Mouse (Mus musculus): ENCODE data around the gene Mrps2. TPM values are rescaled to one million over a fixed set of nuclear protein-coding genes. Genes with fewer than 3 reads are reported as not detected.

The Mrps2 gene
- total RNA-seq (2023): 10 to 100 TPM; 13.7 to 16.0 TPM

DNA sequence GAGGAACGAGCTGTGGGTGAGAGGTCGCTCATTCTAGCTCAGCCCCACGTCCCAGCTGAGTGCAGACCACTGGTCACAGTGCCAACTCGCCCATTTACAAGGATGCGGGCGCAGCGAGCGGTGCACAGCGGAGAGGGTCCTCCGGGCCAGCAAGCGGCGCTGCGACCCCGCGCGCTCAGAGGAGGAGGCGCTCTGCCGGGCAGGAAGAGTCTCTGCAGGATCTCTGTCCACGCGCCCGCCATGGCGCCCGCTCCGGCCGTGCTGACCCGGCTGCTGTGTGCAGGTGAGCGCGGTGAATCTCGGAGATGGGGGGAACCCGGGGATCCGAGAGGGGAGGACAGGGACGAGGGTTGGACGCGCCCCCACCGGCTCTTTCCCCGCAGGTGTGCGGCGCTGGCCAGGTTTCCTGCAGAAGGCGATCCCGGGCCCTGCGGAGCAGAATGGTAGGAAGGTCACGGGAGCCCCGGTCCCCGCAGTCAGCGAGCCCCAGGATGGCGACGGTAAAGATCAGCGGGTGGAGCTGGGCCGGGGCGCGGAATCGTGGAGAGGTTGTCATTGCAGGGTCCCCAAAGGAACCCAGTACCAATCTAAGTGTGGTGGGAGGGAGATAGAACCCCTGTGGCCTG lies at the start of gene Mrps2:
Mrps2 (plus strand) TSS at position 207 of the 626 bp plus-strand sequence.

DNA sequence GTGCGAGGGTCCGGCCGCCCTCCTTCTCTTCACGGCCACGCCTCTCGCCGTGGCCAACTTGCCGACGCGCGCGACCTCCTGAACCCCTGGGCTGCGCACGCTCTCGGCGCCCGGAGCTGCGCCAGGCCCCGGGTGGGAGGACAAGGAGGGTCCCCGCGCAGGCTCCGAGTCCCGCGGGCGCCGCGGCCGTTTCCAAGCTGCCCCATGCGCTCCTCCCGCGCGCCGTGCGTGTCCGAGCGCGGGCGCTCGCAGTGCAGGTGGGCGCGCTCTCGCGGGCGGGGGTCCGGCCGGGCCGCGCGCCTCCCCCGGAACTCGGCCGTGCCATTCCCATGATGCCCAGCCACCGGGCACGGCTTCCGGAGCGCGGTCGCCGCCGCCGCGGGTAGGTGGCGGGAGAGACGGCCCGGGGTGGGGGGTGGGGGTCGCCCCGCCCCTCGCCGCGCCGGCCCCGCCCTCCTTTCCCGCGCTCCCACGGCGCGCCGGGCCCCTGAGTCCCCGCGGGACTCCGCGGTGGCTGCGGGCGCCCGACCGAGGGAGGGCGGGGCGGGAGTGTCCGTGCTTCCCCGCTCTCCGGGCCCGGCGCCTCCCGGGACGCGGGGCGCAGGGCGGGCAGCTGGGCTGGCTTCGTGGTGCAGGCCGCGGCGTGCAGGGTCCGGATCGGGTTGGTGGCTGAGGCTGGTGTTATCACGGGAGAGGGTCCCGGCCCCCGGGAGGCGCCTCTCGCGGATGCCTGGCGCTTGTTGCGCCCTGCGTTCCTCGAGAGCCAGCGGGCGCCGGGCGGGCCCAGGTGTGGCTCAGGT lies 21.2 kb upstream of the Mrps2 start, which contains the start of gene Ppp1r26:
Ppp1r26 (plus strand) TSS at position 286 of the 800 bp plus-strand sequence.

DNA sequence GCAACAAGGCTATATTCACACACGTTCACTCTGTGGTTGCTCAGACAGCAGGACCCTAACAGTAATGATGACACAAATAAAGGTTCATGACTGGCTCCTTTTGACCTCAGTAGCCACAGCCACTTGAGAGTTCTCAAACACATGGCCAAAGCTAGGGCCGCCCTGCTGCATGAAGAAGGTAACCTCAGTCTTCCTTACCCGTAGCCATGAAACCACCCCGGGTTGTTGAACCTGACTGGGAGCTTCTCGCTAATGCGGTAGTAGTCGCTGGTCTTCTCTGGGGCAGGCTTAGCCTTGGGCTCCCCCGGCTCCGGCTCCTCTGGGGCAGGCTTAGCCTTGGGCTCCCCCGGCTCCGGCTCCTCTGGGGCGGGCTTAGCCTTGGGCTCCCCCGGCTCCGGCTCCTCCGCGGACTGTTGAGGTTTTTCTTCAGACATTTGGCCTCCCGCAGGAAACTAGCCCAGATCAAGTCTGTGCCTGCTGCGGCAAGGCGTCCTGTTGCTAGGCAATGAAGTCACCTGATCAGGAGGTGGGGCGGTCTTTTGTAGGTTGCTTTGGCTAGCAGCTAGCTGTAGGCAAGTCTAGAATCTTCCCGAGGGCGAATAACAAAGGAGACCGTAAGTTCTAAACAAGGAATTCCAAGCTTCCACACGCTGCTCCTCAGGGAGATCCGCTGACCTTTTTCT lies 1.9 kb upstream of the Mrps2 start, which contains the start of gene 1700007K13Rik:
1700007K13Rik (minus strand) TSS at position 497 of the 683 bp plus-strand sequence.

DNA sequence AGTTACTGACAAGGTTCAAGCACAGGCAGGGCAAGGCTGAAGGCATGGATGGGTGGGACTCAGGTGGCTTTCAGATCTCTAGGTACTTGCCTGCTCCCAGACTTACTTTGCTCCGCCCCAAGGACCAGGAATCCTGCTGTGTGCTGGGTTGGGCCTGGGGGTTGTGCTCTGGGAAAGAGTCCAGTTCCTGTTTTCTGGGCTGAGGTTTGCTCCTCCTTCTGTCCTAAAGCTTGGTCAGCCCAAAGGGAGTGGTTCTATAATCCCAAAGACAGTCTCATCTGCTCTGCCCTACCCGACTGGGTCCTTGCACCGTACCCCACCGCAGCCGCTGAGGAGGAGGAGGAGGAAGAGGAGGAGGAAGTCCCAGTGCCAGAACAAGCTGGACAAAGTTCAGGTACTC lies 28.8 kb downstream of the Mrps2 start, which contains the start of gene Gbgt1:
Gbgt1 (plus strand) TSS at position 221 of the 400 bp plus-strand sequence.

DNA sequence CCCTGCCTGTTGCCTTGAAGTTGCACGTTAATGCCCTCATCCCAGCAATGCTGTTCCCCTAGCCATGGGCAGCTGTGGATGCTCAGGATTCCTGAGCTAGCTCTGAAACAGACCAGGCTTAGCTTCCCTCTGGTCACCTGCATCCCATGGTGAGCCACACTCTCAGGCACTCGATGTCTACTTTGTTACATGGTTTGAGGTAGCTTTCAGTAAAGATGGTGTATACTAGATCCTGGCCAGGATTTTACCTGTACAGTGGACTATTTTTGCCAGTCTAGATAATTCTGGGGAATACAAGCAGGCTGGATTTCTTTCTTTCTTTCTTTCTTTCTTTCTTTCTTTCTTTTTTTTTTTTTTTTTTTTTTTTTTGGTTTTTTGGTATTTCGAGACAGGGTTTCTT lies 37.9 kb downstream of the Mrps2 start, which contains the start of gene Gm10134:
Gm10134 (plus strand) TSS at position 301 of the 400 bp plus-strand sequence.

DNA sequence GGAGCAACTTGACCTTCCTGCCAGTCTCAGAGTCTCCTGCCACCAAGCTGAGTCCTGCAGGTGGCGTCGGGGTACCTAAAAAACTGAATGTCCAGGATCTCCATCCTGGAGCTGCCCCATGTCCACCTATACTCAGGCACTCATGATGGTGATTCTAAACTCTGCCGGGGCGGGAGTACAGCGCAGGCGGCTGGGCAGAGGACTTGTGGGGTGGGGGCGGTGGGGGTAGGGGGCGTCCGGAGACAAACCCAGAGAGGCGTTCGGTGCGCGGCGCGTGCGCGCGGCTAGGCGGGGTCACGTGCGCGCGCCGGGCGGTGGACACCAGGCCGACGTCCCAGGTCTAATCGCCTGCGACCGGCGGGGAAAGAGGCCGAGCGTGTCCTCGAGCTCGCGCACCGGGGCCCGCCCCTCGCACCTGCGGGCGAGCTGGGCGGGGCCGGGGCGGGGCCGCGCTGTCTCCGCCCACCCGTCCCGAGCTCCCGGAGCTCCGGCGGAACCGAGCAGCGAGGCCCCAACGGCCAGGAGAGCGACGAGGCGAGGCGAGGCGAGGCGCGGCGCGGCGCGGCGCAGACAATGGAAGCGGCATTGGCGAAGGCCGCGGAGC lies 45.0 kb downstream of the Mrps2 start, which contains the start of gene Ralgds:
Ralgds (plus strand) TSS at position 328 of the 604 bp plus-strand sequence.

Other genes with a start within 250 kb of the Mrps2 start
- under 1 TPM; 0.26 to 0.40 TPM for gene Ppp1r26, start 21.3 kb upstream of the Mrps2 start, total RNA-seq (2023)
- not detected for gene 1700007K13Rik, start 1.7 kb upstream of the Mrps2 start, total RNA-seq (2023)
- gene Gbgt1, start 28.8 kb downstream of the Mrps2 start, total RNA-seq (2023): 10 to 100 TPM in 1 of 2 experiments, 1 to 10 TPM in 1; 7.7 to 11.8 TPM
- gene Gm10134, start 38.0 kb downstream of the Mrps2 start, total RNA-seq (2023): 1 to 10 TPM; 1.9 to 4.1 TPM
- gene Ralgds, start 45.1 kb downstream of the Mrps2 start, total RNA-seq (2023): 10 to 100 TPM; 19.7 to 27.9 TPM
- not detected for gene Cel, start 95.3 kb downstream of the Mrps2 start, total RNA-seq (2023)
- 10 to 100 TPM; 14.7 to 15.2 TPM for gene Gtf3c5, start 115.7 kb downstream of the Mrps2 start, total RNA-seq (2023)
- 10 to 100 TPM in 1 of 2 experiments, 1 to 10 TPM in 1; 4.3 to 15.3 TPM for gene Gfi1b, start 153.9 kb downstream of the Mrps2 start, total RNA-seq (2023)
- gene Tsc1, start 173.2 kb downstream of the Mrps2 start, total RNA-seq (2023): 10 to 100 TPM; 13.3 to 18.2 TPM
- 10 to 100 TPM; 20.1 to 23.1 TPM for gene Spaca9, start 231.7 kb downstream of the Mrps2 start, total RNA-seq (2023)
- 1 to 10 TPM; 4.6 to 5.4 TPM for gene Ak8, start 232.1 kb downstream of the Mrps2 start, total RNA-seq (2023)

All from neutrophil, adult 59 days (primary cell).